Mouse (Mus musculus) kidney, postnatal 10 days (tissue): Measurements from ENCODE around the gene Muc2.
"Not testable (repeated sequence)": the region's sequence is repeated elsewhere in the genome, so short reads cannot be mapped to it uniquely, and the experiment has no call there.

Experiments used
- DNase-seq: peaks from one replicate; pipeline ENCODE4 v3.0.0; 2021; ENCODE audit warnings: mixed read lengths

Gene Muc2

DNA sequence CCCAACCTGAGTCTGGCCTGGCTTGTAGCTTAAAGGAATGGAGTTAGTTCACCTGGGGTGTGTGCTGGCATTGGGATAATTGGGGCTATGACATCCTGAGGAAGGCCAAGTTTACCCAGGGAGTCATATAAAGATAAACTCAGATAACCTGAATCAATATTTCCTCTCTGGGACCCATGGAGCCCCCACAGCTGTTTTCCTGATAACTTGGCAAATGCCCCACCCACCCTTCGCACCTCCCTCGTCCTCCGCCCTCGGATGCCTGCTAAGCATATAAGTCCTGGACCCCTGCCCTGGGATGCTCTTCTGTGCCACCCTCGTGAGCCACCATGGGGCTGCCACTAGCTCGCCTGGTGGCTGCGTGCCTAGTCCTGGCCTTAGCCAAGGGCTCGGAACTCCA, at the start of gene Muc2:
TSS of gene Muc2 (plus strand) at position 301 of the 400 bp plus-strand sequence.
- peak; percentile 4 for DNase-seq

DNA sequence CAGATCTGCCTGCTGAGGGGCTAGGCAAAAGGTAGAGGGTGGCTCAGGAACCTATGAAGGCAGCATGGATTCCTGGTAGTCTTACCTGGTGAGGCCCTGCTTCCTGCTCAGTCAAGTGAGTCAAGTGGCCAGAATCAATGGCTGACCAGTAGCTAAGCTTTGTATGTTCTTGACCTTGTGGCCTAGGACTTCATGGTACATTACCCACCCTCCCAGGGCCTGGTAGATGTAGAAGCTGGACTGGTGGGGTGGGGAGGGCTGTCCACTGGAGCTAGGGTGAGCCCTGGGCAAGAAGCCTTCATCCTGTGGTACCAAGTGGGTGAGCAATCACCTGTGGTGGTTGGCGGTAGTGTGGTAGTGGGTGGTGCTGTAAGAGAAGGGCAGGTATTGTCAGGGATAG, 47.8 kb upstream of the Muc2 start:
- peak; percentile 31 for DNase-seq

DNA sequence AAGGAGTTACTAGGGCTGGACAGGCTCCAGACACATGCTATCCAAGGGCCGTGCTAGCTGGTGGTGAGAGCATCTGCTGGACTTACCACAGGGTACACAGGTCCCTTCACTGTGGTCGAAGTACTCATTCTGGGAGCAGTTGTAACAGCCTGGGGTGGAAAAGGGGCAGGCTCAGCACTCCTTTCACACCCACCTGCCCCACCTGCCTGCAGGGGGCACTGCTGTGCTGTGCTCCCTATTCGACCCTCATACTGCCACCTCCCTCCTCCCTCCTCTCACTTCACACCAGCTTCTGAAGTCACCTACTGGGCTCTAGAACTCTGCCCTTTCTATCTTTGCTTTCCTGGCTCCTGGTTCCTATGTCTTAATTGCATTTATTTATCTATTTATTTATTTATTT, 47.0 kb upstream of the Muc2 start:
- peak; percentile 41 for DNase-seq

DNA sequence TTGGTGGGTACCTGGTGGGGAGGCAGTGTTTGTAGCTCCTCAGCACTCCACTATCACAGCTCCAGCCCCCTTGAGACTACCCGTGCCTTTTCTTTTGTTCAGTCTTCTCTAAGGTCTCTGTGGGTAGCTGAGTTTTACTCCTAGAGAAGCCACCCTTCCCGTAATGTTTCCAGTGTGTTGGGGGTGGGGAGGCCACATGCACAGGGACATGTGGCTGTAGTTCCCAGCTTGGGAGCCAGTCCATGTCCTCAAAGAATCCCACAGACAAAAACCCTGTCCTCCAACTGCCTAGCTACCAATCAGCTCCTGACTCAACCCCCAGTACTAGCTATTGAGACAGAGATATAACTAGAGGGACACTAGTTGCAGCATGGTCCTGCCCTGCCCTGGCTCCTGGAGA, 43.1 kb upstream of the Muc2 start:
- DNase-seq = no peak

DNA sequence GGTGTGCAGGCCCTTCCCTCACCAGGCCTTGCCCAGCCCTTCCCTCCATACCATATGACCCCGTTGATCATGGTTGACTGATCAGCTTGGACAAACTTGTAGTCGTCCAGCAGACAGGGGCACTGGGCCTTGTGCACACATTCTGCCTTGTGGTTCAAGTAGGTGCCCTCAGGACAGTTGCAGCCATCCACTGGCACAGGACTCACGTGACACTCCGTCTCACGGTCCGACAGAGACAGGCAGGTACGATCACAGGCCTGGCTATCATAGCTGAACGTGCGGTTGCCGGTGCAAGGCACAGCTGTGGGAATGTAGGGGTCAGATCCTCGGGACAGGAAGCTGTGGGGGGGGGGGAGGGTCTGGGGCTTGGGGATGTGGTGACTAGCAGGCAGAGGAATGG, 42.3 kb upstream of the Muc2 start:
- peak; percentile 34 for DNase-seq

DNA sequence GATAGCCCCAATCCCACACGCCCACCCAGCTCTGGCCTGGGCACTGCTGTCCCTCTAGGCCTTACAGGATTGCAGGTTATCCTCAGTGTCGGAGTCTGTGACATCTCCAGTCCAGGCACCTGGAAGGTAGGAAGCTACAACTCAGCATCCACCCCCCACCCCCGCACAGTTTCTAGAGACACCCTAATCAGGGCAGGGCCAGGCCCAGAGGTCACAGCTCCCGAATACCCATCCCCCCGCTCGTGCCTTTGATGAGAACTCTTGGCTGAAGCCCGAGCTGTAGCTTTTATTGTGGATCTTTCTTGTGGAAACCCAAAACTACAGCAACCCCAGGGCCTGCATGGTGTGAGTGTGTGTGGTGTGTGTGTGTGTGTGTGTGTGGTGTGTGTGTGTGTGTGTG, 37.9 kb upstream of the Muc2 start:
- DNase-seq = no peak

DNA sequence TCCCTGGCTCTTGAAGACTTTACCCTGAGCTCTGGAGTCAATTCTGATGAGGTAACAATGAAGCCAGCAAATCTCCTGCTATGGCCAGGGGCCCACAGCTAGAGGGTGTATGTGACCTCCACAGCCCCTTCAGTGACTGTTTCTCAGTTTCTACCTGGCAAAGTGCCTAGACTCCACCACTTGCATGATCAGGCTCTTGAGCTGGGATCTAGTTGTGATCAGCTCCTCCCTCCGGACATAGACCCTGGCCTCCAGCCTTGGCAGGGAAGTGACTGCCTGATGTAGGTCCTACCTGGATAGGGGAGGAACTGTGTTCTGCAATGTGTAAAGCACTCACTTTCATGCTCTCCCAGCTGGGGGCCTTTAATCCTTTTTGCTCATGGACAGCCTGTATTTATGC, 29.8 kb upstream of the Muc2 start:
- DNase-seq = peak; percentile 51

DNA sequence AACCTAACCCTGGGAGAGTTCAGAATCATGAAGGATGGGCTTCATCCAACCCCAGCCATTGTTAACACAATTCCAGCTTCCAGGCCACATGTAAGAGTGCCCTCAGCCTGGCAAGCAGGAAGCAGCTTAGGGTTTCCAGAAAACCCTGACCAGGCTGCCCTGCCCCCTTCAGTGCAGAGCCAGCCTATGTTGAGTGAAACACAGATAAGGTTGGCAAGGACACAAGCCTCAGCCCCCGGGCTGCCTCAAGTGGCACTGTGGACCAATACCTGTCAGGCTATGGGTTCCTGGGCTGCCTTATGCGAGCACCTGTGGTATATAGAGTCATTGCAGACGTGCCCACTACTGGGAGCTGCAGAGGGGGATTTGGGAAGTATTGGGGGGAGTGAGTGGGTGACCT, 28.7 kb upstream of the Muc2 start:
- no peak for DNase-seq

DNA sequence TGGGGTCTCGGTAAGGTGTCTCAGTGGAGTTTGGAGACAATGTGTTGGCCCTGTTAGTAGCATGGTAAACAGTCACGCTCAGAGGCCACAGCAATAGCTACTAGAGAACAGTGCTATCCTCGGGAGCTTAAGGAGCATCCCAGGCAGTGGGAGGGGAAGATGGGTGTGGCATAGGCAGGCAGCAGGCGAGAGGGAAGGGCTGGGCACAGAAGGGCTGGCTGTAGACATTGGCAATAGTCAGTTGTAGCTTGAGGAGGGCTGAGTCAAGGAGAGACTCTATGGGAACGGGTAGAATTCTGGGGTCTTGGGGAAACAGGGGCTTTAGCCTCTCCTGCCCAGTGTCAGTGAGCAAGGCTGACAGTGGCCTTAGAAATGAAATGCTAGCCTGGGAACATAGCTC, 27.9 kb upstream of the Muc2 start:
- DNase-seq = no peak

DNA sequence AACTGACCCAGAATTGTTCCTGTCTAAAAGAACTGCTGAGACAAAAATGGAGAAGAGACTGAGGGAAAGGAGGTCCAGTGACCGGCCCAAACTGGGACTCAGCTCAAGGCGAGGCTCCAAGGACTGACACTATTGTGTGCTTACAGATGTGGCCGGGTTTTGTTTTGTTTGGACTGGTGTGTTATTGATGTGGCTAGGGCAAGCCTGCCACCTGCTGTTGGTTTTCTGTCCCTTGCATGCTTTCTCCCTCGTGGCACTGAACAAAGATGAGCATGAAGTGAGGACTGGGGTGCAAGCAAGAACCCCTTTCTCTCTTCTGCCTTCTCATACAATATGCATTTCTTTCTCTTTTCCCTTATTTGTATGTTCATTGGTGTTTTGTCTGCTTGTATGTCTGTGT, 23.9 kb upstream of the Muc2 start:
- DNase-seq = peak; percentile 74

DNA sequence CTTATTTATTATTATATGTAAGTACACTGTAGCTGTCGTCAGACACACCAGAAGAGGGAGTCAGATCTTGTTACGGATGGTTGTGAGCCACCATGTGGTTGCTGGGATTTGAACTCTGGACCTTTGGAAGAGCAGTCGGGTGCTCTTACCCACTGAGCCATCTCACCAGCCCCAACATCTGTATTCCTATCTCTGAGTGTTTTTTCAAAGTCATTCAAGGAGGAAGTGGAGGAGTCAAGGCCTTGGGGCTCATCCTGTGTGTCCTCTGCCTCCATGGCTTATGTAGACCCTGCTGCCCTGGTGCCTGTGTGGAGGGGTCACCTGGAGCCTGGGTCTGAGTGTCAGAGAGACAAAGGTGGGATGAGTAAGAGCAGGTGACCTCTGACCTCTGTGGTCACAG, 21.0 kb upstream of the Muc2 start:
- DNase-seq = not testable (repeated sequence)

DNA sequence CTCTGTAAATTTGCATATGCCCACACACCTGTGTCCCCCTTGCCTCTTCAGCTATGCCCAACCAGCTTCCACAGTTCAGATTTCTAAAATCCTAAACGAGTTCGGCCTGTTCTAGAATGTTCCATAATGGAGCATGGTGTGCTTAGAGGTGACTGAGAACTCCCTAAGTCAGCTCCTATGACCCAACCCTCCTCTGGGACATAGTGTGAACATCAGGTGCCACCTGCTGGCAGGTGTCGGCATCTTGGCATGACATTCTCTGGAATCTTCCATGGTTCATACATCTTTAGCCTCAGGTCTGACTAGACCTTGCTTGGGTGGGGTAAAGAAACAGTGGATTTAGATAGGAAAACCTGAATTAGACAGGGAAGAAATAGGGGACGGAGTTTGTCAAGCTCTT, 19.1 kb upstream of the Muc2 start:
- DNase-seq = peak; percentile 63

DNA sequence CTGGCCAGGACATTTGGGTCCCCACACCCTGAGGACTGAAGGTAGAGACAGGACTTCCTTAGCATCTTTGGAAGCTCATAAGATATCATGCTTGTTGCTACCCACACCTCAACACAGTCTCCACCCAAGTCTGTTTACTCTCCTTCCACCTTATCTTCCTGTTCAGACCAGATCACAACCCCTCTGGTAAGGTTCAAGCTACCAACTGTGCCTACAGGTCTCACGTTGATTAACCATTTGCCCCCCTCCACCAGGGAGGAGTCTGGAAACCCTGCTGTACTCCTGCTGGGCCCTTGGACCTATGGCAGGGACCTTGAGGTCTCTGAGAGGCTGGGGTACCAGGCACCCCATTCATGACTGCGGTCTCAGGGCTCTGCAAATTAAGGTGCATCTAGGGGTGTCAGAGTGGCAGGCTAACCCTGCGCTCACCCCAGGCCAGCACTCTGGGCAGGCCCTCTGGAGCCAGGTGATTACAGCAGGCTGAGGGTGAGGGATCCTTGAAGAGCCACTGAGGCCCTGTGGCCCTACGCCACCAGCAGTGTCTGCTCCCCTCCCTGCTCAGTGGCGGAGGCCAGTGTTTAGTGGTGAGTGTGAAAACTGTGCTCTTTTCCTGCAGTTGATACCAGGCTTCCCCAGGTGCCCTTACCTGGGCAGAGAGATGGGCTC, 18.4 kb upstream of the Muc2 start:
- DNase-seq = no peak

DNA sequence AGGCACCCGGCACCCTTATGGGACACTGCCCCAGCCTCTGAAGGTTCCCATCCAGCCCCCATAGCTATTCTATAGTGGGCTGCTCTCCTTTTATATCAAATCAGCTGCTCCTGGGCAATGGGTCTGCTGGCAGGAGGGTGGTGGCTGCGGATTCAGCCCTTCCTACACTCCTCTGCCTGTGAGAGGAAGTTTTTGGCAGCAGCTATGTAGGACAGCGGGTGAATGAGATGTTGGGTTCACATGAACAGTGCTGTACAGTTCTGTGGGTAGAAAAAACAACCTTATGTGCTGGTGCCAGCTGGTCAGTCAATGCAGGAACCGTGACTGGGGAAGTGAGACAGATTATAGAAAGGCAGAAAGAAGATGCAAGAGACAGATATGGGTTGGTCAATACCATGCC, 11.2 kb upstream of the Muc2 start:
- DNase-seq = peak; percentile 1

DNA sequence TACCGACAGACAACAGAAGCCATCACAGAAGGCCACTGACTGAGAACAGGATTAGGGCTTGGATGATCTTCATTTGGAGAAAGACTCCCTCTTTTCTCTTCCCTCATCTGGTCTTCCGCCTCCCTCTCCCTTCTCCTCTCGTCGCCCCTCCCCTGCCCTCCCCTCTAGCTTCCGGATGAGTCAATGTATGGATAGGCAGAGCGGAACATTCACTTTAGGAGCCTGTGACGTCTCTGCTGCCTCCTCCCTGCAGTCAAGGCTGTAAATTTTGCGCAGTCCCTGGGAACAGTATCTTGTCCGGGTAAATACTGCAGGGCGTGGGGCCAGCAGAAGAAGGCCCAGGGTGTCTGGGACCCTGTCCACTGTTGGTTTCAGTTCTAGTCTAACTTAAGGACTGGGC, 2.8 kb upstream of the Muc2 start:
- DNase-seq = peak; percentile 3

DNA sequence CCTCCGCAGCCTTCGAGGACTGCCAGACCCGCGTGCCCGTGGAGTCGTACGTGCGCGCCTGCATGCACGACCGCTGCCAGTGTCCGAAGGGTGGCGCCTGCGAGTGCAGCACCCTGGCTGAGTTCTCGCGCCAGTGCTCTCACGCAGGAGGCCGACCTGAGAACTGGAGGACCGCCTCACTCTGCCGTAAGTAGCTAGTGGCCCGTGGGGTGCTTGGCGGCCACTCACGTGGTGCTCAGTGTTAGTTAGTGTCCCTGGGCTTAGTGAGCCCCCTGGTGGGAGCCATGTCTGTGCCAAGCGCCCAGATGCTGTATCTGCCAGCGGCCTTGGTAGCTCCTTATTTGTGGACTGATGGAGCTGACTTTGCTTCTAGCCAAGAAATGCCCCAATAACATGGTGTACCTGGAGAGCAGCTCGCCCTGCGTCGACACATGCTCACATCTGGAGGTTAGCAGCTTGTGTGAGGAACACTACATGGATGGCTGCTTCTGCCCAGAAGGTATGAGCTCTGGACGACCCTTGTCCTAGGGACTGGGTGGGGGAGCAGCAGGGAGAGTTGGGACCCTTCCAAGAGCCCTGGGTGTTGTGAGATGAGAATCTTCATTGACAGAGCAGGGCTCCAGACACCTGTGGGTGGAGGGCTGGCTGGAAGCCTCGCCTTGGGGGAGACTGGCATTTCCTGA, 3.6 kb downstream of the Muc2 start:
- peak; percentile 46 for DNase-seq

DNA sequence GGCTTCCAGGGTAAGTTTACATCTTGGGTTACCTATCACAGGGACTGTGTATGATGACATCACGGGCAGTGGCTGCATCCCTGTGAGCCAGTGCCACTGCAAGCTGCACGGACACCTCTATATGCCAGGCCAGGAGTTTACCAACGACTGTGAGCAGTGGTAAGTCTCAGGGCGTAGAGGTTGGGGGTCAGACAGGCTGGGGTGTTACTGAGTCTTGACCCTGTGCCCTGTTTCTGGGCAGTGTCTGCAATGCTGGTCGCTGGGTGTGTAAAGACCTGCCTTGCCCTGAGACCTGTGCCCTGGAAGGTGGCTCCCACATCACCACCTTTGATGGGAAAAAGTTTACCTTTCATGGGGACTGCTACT, 4.1 kb downstream of the Muc2 start:
- no peak for DNase-seq

DNA sequence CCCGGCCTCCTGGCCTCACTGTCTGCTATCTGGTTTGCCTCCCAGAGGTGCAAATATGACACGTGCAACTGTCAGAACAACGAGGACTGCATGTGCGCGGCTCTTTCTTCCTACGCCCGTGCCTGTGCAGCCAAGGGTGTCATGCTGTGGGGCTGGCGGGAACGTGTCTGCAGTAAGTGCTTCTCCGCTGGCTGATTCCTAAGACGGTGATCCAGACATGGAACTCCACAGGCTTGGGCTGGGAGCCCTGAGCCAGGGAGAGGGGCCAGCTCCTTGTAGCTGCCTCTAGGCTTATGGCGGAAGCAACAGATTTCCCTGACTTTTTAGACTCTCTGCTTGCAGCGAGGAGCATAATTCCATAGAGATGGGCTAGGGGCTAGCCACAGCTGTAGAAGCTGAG, 6.4 kb downstream of the Muc2 start:
- peak; percentile 6 for DNase-seq

DNA sequence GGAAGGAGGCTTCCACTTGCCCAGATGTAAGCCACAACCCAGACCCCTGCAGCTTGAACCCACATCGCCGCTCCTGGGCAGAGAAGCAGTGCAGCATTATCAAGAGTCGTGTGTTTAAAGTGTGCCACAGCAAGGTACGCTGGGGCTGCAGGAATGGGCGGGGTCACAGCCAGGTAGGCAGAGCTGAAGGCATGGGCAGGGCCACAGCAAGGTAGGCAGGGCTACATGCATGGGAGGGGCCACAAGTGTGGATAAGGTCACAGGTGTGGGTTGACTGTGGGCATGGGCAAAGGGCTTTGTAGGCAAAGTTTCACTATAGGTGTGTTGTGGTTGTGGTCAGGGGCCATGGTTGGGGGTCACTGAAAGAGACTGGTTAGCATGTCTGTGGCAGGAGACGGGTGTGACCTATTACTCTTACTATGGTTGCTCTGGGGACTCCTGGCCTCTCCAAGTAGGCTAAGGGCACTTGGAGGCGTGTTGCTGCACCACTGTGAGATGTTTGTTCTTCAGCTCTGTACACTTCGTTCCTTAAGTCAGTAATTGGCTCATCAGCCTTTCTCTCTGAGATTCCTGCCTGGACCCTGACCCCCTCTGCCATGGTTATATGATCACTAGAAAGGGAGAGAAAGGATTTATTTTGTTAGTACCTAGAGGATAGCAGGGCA, 9.5 kb downstream of the Muc2 start:
- peak; percentile 3 for DNase-seq

DNA sequence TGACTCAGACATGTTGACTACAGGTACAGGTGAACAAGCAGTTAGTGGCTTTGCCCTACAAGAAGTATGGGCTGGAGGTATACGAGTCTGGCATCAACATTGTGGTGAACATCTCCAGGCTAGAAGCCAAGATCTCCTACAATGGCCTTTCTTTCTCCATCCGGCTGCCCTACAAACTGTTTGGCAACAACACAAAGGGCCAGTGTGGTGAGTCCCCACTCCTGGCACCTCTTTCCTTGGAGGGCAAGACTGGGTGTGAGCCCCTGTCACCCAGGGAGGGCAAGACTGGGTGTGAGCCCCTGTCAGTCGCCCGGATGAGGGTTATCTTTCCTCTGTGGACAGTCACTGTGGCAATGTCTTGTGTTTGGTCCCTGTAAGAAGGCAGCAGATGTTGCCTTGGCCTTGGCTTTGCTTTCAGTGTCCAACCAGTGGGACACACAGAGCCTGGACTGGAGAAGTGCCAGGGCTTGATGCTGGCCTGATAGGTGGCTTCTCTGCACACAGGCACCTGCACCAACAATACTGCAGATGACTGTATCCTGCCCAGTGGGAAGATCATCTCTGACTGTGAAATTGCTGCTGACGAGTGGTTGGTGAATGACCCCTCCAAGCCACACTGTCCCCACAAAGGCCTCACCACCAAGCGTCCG, 57.4 kb downstream of the Muc2 start:
- DNase-seq = no peak

DNA sequence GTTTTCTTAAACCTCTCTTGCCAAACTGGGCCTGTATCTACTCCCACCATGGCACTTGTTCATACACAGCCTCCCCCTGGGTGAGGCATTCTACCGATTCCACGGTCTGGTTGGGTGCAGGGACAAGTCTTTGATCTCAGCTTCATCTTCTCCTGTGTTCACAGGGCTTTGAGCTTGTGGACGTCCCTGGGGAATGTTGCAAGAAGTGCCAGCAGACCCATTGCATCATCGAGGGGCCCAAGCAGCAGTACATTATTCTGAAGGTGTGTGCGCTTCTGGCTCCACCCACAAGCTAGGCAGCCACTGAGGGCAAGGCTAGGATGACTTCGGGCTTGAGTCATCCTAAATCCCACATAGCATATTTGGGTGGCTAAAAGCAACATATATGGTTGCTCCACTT, 62.4 kb downstream of the Muc2 start:
- no peak for DNase-seq

DNA sequence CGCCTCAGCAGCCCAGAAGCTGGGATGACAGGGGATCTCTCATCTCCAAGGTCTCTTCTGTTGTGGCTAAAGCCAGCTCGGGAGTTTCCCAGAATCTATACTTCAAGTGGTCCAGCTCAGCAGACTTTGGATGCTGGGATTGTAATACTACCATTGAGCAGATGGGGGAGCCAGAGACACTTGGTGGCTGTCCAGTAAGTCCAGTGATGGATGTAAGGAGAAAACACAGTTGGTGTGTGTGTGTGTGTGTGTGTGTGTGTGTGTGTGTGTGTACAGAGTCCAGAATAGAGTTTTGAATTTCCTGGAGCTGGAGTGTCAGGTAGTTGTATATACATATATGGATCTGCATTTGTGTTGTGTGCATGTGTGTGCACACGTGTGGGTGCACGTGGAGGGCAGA, 65.7 kb downstream of the Muc2 start:
- DNase-seq = peak; percentile 81

DNA sequence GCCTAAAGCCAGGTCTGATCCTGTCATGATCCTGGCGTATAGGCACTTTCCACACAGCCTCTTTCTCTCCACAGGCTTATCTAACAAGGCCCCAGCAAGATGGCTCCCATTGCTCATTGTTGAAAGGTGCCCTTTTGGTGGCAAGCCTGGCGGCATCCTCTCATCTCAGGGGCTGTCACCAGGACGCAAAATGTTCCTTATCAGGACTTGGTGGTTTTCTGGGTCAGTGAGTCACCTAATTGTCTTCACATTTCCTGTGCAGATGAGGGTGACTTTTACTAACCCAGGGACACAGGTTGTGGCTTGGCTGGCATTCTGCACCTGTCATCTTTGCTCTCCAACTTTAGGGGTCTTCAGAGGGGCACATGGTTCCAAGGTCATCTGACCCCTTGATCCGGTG, 68.2 kb downstream of the Muc2 start:
- DNase-seq = no peak

DNA sequence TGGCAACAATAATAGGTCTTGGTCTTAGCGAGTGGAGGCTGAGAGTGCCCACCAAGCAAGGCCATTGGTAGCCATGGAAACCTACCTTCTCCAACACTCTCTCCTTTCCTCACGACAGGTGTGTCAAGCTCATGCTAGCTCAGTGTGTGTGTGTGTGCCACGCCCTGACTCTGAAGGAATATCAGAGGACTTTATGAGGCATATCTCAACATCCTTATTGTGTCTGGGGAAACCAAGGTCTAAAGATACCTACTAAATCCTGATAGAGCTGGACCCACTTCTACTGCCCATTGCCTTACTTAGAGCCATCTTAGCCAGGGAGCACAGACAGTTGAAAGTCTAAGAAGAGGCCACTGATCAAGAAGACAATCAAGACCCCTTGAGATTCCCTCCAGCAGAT, 80.4 kb downstream of the Muc2 start:
- no peak for DNase-seq
